Mouse (Mus musculus) kidney, adult 2 months (tissue): Measurements from ENCODE around the gene Nxnl1.

Source experiments
- CTCF ChIP-seq: fragments of 200-500 bp; conservative IDR thresholded peaks from 2 replicates; pipeline ENCODE4 v1.5.1; 2011; ENCODE audit warnings: low read depth, mild to moderate bottlenecking, control low read depth, low read length, moderate library complexity, mixed read lengths; ENCODE audit not compliant: insufficient read depth, insufficient read length
- POLR2A ChIP-seq: fragments of 200-500 bp; IDR thresholded peaks from one replicate; pipeline ENCODE4 v1.6.1; 2011; ENCODE audit warnings: low read depth, low read length, control low read depth

GRCm38 (mm10) chr8:71595862-71596261, 29.5 kb upstream of the Nxnl1 start:
- TF ChIP-seq CTCF = peak; percentile 95
- no peak for TF ChIP-seq POLR2A
